ENCODE assay signal across 1 mouse cellular context in genomic region chr2:125672957-125673631, GRCm38 (mm10).
A peak's percentile ranks its signal among the peaks of the same experiment; 100 is the strongest.
TF ChIP-seq lines count a peak whose summit lies in the region.

Gene Eid1 (plus strand): TSS chr2:125673095.

TF ChIP-seq in CH12.LX, 34 proteins besides CTCF, POLR2A, EP300 and RAD21 (continued from another document):
- TF ChIP-seq MAX (IDR thresholded peaks at IDR 0.05; ENCODE audit: low read length) (0 out of 2 replicates have a peak, but pooled peaks have one; percentile 20), TCF12 (IDR thresholded peaks at IDR 0.05; ENCODE audit: low read depth, low read length) (0 out of 2 replicates have a peak, but pooled peaks have one; percentile 28), UBTF (IDR thresholded peaks at IDR 0.05; ENCODE audit: low read depth, low read length) (peak; percentile 87; the same call in 1 of the 2 replicates), MAZ (IDR thresholded peaks at IDR 0.05; ENCODE audit: low read depth, low read length) (no peak)
TF ChIP-seq in CH12.LX: peak in this region for 8.
